Mouse (Mus musculus): ENCODE measurements at regions not wholly inside any gene's neighbourhood (a gene's known extent, or its start where the extent isn't known, plus 50 kb on each side); places are given as distances from the start of the nearest gene placed in this dataset.

GRCm38 (mm10) chr12:109951884-109952456, 326.9 kb upstream of the Dio3 start:
- DNase-seq (ENCODE audit: low read depth, low spot score): no peak

- no peak for DNase-seq (ENCODE audit: low read depth, low spot score)
Measured at GRCm38 (mm10) chr12:109952933-109953332, 325.9 kb upstream of the Dio3 start.

- DNase-seq (ENCODE audit: low read depth, low spot score): no peak
Measured at GRCm38 (mm10) chr12:109957305-109957704, 321.6 kb upstream of the Dio3 start.

GRCm38 (mm10) chr12:109958357-109959085, 320.3 kb upstream of the Dio3 start:
- no peak for DNase-seq (ENCODE audit: low read depth, low spot score)

- DNase-seq (ENCODE audit: low read depth, low spot score): no peak
Measured at GRCm38 (mm10) chr12:109966776-109967175, 312.1 kb upstream of the Dio3 start.

- no peak for DNase-seq (ENCODE audit: low read depth, low spot score)
Measured at GRCm38 (mm10) chr12:109968303-109968702, 310.6 kb upstream of the Dio3 start.

- DNase-seq (ENCODE audit: low read depth, low spot score): no peak
Measured at GRCm38 (mm10) chr12:109971508-109971907, 307.4 kb upstream of the Dio3 start.

- no peak for DNase-seq (ENCODE audit: low read depth, low spot score)
Measured at GRCm38 (mm10) chr12:109972366-109973015, 306.4 kb upstream of the Dio3 start.

GRCm38 (mm10) chr12:109973598-109973997, 305.3 kb upstream of the Dio3 start:
- no peak for DNase-seq (ENCODE audit: low read depth, low spot score)

GRCm38 (mm10) chr12:109975176-109975972, 303.5 kb upstream of the Dio3 start:
- DNase-seq (ENCODE audit: low read depth, low spot score): no peak

- DNase-seq (ENCODE audit: low read depth, low spot score): no peak
Measured at GRCm38 (mm10) chr12:109984651-109985050, 294.2 kb upstream of the Dio3 start.

GRCm38 (mm10) chr12:109993410-109993809, 285.5 kb upstream of the Dio3 start:
- no peak for DNase-seq (ENCODE audit: low read depth, low spot score)

- no peak for DNase-seq (ENCODE audit: low read depth, low spot score)
Measured at GRCm38 (mm10) chr12:110002717-110003116, 276.2 kb upstream of the Dio3 start.

- DNase-seq (ENCODE audit: low read depth, low spot score): no peak
Measured at GRCm38 (mm10) chr12:110009136-110009535, 269.7 kb upstream of the Dio3 start.

GRCm38 (mm10) chr12:110020541-110021470, 258.1 kb upstream of the Dio3 start:
- DNase-seq (ENCODE audit: low read depth, low spot score): no peak

- no peak for DNase-seq (ENCODE audit: low read depth, low spot score)
Measured at GRCm38 (mm10) chr12:110021690-110022089, 257.2 kb upstream of the Dio3 start.

GRCm38 (mm10) chr12:110022631-110023030, 256.2 kb upstream of the Dio3 start:
- no peak for DNase-seq (ENCODE audit: low read depth, low spot score)

GRCm38 (mm10) chr12:110023192-110024101, 255.4 kb upstream of the Dio3 start:
- no peak for DNase-seq (ENCODE audit: low read depth, low spot score)

- DNase-seq (ENCODE audit: low read depth, low spot score): no peak
Measured at GRCm38 (mm10) chr12:110024295-110024694, 254.6 kb upstream of the Dio3 start.

- no peak for DNase-seq (ENCODE audit: low read depth, low spot score)
Measured at GRCm38 (mm10) chr12:110025171-110025570, 253.7 kb upstream of the Dio3 start.
